Mouse (Mus musculus) olfactory bulb, adult 2 months (tissue): ENCODE measurements around the gene Syt16.

Experiments
- CTCF ChIP-seq: fragments of 200-500 bp; IDR thresholded peaks from 2 replicates; pipeline ENCODE4 v1.5.1; 2012; ENCODE audit warnings: low read depth, mild to moderate bottlenecking, low read length, moderate library complexity; ENCODE audit not compliant: insufficient read depth
- POLR2A ChIP-seq: fragments of 200-500 bp; IDR thresholded peaks from 2 replicates; pipeline ENCODE4 v1.6.1; 2012; ENCODE audit warnings: mild to moderate bottlenecking, low read depth, low read length, moderate library complexity; ENCODE audit not compliant: insufficient read depth

- no peak for TF ChIP-seq POLR2A
- no peak for TF ChIP-seq CTCF
These were observed 130.8 kb downstream of the Syt16 start for GRCm38 (mm10) chr12:74128229-74128628.
